Mouse (Mus musculus): ENCODE measurements at regions not wholly inside any gene's neighbourhood (a gene's known extent, or its start where the extent isn't known, plus 50 kb on each side); places are given as distances from the start of the nearest gene placed in this dataset.

DNA sequence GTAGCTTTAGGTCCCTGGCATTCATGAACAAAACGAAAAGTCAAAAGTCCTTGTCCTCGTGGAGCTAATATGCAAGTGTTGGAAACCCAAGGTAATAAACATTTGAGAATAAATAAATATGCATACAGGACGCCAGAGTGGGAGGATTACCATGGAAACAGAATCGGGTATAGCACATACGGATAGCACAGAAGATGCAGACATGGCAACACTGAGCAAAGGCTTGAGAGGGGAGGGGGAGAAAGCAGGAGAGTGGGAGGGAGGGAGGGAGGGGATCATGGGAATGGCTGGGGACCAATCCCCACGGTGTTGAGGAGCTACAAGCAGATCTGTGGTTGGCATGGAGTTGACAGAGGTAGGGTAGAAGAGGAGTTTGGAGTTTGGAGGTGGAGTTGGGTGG, 226.0 kb upstream of the Six2 start:
- no peaks in the 10 kb centered on the region for H3K4me1 ChIP-seq (ENCODE audit: control insufficient read depth, insufficient read depth)
- H3K4me2 ChIP-seq (ENCODE audit: low read depth, low read length), result no peak overlapping the region
- 69% methylated on average over 6 of the region's 6 CpGs for WGBS
- H3K4me3 ChIP-seq (ENCODE audit: low read depth, low read length), result no peak overlapping the region
- H3K27ac ChIP-seq (ENCODE audit: low read depth), result no peak overlapping the region
- ATAC-seq (ENCODE audit: insufficient read depth, low read depth), result no peak
- no peaks in the 10 kb centered on the region for H3K9me3 ChIP-seq (replicated peaks; ENCODE audit: control insufficient read depth, low read length)
- peaks cover 9% of the 10 kb centered on the region; the same call in 1 of the 2 replicates for H3K27me3 ChIP-seq (ENCODE audit: control insufficient read depth, insufficient read depth, low read length)
- no peak for DNase-seq (ENCODE audit: low spot score)
- H3K36me3 ChIP-seq (replicated peaks; ENCODE audit: control insufficient read depth, insufficient read depth, low read length), result no peaks in the 10 kb centered on the region
- H3K9ac ChIP-seq (replicated peaks; ENCODE audit: low read depth, low read length), result no peak overlapping the region
- no peak for TF ChIP-seq EP300 (IDR thresholded peaks at IDR 0.05; ENCODE audit: low read depth)
- no peak for TF ChIP-seq CTCF (IDR thresholded peaks at IDR 0.05; ENCODE audit: low read depth)

DNA sequence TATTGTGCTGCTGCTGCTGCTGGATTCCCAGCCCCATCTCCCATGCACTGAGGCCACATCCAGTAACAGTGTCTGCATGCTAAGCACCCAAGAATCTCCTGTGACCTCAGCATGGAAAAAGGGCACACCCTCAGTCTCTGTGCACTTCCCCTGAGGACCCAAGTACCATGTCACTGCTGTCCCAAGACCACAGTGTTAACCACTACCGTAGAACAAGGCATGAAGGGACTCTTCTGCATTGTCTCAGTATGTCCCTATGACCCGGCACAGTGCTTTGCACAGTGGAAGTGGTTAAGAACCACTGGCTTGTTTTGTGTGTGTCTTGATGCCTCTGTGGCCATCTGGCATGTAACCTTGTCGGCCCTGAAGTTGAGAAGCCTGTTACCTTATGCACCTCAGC, 220.6 kb upstream of the Six2 start:
- Histone ChIP-seq H3K9ac (replicated peaks; ENCODE audit: low read depth, low read length) (no peak overlapping the region), H3K36me3 (replicated peaks; ENCODE audit: control insufficient read depth, insufficient read depth, low read length) (no peaks in the 10 kb centered on the region), H3K4me2 (ENCODE audit: low read depth, low read length) (no peak overlapping the region), H3K4me1 (ENCODE audit: control insufficient read depth, insufficient read depth) (no peaks in the 10 kb centered on the region), H3K4me3 (ENCODE audit: low read depth, low read length) (no peak overlapping the region), H3K27ac (ENCODE audit: low read depth) (no peak overlapping the region), H3K9me3 (replicated peaks; ENCODE audit: control insufficient read depth, low read length) (no peaks in the 10 kb centered on the region), H3K27me3 (ENCODE audit: control insufficient read depth, insufficient read depth, low read length) (no peaks in the 10 kb centered on the region)
- 85% methylated on average over 3 of the region's 3 CpGs for WGBS
- DNase-seq (ENCODE audit: low spot score) (no peak), ATAC-seq (ENCODE audit: insufficient read depth, low read depth) (no peak)
- TF ChIP-seq EP300 (IDR thresholded peaks at IDR 0.05; ENCODE audit: low read depth), result no peak
- TF ChIP-seq CTCF (IDR thresholded peaks at IDR 0.05; ENCODE audit: low read depth), result no peak

DNA sequence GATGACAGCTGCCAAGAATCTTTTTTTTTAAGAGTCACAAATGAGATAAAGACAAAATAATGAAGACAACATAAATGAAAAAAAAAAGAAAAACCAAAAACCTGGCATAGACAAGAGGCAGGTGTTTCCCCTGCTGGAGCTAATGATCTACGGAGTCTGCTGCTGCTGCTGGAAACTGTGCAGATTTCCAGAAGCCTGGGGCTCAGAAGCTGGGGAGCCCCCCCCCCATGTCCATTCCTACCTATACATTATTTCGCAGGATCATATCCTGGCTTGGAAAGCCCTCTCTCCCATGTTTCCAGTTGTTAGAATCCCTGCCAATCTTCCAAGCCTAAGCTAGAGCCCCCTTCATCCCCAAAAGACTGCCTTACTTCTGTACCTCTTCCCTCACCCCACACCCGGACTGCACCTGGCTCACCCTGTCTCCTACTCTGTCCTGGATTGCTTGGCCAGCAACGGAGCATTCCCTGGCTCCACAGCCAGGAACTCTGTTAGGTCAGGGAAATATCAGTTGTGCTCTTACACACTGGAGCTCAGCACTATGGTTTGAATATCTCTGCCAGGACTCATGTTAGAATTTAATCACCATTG, 218.6 kb upstream of the Six2 start:
- H3K9me3 ChIP-seq (replicated peaks; ENCODE audit: control insufficient read depth, low read length), result no peaks in the 10 kb centered on the region
- no peak overlapping the region for H3K4me2 ChIP-seq (ENCODE audit: low read depth, low read length)
- H3K27me3 ChIP-seq (ENCODE audit: control insufficient read depth, insufficient read depth, low read length), result no peaks in the 10 kb centered on the region
- H3K9ac ChIP-seq (replicated peaks; ENCODE audit: low read depth, low read length), result no peak overlapping the region
- H3K4me3 ChIP-seq (ENCODE audit: low read depth, low read length), result no peak overlapping the region
- DNase-seq (ENCODE audit: low spot score), result no peak
- H3K27ac ChIP-seq (ENCODE audit: low read depth), result no peak overlapping the region
- H3K4me1 ChIP-seq (ENCODE audit: control insufficient read depth, insufficient read depth), result no peaks in the 10 kb centered on the region
- no peak for ATAC-seq (ENCODE audit: insufficient read depth, low read depth)
- 77% methylated on average over 4 of the region's 4 CpGs for WGBS
- TF ChIP-seq EP300 (IDR thresholded peaks at IDR 0.05; ENCODE audit: low read depth) (no peak), CTCF (IDR thresholded peaks at IDR 0.05; ENCODE audit: low read depth) (no peak)
- H3K36me3 ChIP-seq (replicated peaks; ENCODE audit: control insufficient read depth, insufficient read depth, low read length), result no peaks in the 10 kb centered on the region

DNA sequence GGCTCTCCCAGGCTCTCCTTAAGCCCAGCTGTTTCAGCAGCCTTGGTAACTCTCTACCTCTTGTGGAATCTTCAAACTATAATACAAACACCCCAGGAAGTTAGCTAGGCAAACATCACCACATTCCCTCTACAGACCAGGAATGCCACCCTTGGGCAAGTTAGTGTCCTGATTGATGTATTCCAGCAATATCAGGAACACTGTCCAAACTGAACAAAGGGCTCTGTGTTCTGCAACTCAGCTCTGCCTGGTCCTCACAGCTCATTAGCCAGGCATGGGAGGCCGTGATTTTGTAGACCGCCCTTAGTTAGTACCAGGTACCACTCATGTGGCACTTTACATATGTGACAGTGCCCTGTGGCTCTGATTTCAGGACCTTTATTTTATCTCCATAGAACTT, 214.5 kb upstream of the Six2 start:
- no peak overlapping the region for H3K4me2 ChIP-seq (ENCODE audit: low read depth, low read length)
- H3K27me3 ChIP-seq (ENCODE audit: control insufficient read depth, insufficient read depth, low read length), result no peaks in the 10 kb centered on the region
- H3K4me3 ChIP-seq (ENCODE audit: low read depth, low read length), result no peak overlapping the region
- H3K36me3 ChIP-seq (replicated peaks; ENCODE audit: control insufficient read depth, insufficient read depth, low read length), result no peaks in the 10 kb centered on the region
- DNase-seq (ENCODE audit: low spot score) (no peak), ATAC-seq (ENCODE audit: insufficient read depth, low read depth) (no peak)
- no peaks in the 10 kb centered on the region for H3K9me3 ChIP-seq (replicated peaks; ENCODE audit: control insufficient read depth, low read length)
- 77% methylated on average over 2 of the region's 2 CpGs for WGBS
- TF ChIP-seq CTCF (IDR thresholded peaks at IDR 0.05; ENCODE audit: low read depth), result no peak
- no peak for TF ChIP-seq EP300 (IDR thresholded peaks at IDR 0.05; ENCODE audit: low read depth)
- no peak overlapping the region for H3K9ac ChIP-seq (replicated peaks; ENCODE audit: low read depth, low read length)
- H3K27ac ChIP-seq (ENCODE audit: low read depth), result no peak overlapping the region
- H3K4me1 ChIP-seq (ENCODE audit: control insufficient read depth, insufficient read depth), result no peaks in the 10 kb centered on the region

DNA sequence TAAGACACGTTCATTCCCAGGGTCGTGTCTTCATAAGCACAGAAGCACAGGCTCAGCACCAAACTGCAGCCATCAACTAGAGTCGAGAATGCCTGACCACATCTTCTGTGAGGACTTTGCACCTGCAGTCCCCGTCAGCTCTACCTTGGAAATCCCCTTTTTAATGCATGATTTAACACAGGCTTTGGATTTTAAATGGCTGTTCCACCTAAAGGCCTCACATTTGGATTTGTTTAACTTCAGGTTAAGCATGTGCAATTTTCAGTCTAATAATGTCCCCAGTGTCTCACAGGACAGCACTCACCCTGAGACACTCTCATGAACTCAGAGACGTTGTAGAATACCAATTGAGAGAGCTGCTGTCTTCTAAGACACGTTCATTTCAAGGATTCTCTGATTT, 211.0 kb upstream of the Six2 start:
- TF ChIP-seq EP300 (IDR thresholded peaks at IDR 0.05; ENCODE audit: low read depth) (no peak), CTCF (IDR thresholded peaks at IDR 0.05; ENCODE audit: low read depth) (no peak)
- WGBS, result 73% methylated on average over 6 of the region's 6 CpGs
- Histone ChIP-seq H3K9ac (replicated peaks; ENCODE audit: low read depth, low read length) (no peak overlapping the region), H3K4me3 (ENCODE audit: low read depth, low read length) (no peak overlapping the region), H3K9me3 (replicated peaks; ENCODE audit: control insufficient read depth, low read length) (no peaks in the 10 kb centered on the region), H3K4me1 (ENCODE audit: control insufficient read depth, insufficient read depth) (peaks cover 16% of the 10 kb centered on the region; the same call in 1 of the 2 replicates), H3K27ac (ENCODE audit: low read depth) (no peak overlapping the region), H3K4me2 (ENCODE audit: low read depth, low read length) (no peak overlapping the region), H3K36me3 (replicated peaks; ENCODE audit: control insufficient read depth, insufficient read depth, low read length) (no peaks in the 10 kb centered on the region), H3K27me3 (ENCODE audit: control insufficient read depth, insufficient read depth, low read length) (no peaks in the 10 kb centered on the region)
- no peak for DNase-seq (ENCODE audit: low spot score)
- no peak for ATAC-seq (ENCODE audit: insufficient read depth, low read depth)

DNA sequence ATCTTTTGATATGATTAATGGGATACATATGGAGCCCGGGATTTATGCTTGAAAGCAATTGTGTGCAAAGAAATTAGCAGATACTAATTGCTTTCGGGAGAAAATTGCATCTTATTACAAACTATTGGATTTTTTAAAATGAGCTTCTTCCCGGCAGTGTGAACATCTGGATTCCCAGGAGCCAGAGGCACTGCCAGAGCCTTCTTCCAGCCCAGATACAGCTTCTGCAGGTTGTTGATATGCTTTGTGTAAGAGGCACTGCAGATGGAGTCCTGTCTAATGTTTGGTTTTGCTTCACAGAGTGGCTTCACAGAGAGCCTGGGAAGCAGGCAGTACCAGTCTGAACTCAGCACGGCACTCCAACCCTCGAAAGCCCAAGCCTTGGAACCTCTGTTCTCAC, 207.9 kb upstream of the Six2 start:
- no peak overlapping the region for H3K4me2 ChIP-seq (ENCODE audit: low read depth, low read length)
- ATAC-seq (ENCODE audit: insufficient read depth, low read depth) (no peak), DNase-seq (ENCODE audit: low spot score) (no peak)
- no peak for TF ChIP-seq EP300 (IDR thresholded peaks at IDR 0.05; ENCODE audit: low read depth)
- no peak for TF ChIP-seq CTCF (IDR thresholded peaks at IDR 0.05; ENCODE audit: low read depth)
- no peaks in the 10 kb centered on the region for H3K36me3 ChIP-seq (replicated peaks; ENCODE audit: control insufficient read depth, insufficient read depth, low read length)
- H3K27me3 ChIP-seq (ENCODE audit: control insufficient read depth, insufficient read depth, low read length), result no peaks in the 10 kb centered on the region
- no peak overlapping the region for H3K27ac ChIP-seq (ENCODE audit: low read depth)
- 73% methylated on average over 5 of the region's 5 CpGs for WGBS
- no peak overlapping the region for H3K4me3 ChIP-seq (ENCODE audit: low read depth, low read length)
- no peaks in the 10 kb centered on the region for H3K9me3 ChIP-seq (replicated peaks; ENCODE audit: control insufficient read depth, low read length)
- no peak overlapping the region for H3K9ac ChIP-seq (replicated peaks; ENCODE audit: low read depth, low read length)
- peaks cover 16% of the 10 kb centered on the region for H3K4me1 ChIP-seq (ENCODE audit: control insufficient read depth, insufficient read depth)
